Mouse (Mus musculus) stomach, embryonic 14.5 days (tissue): Measurements from ENCODE around the gene Olfr1348. TPM values are rescaled to one million over a fixed set of nuclear protein-coding genes. Genes with fewer than 3 reads are reported as not detected.

Experiments
- ATAC-seq: fragments of 200-750 bp; cut with Nextera tagmentation; 2 replicates; pipeline ENCODE4 v1.8.0; 2017; ENCODE audit warnings: low read depth, moderate TSS enrichment; ENCODE audit not compliant: insufficient number of reproducible peaks, insufficient read depth, low FRiP score
- H3K27ac ChIP-seq: fragments of 300-500 bp; sonication (generic); 2 replicates; pipeline ENCODE4 v1.5.1; 2014; ENCODE audit warnings: mild to moderate bottlenecking, low read length, moderate library complexity, mixed read lengths
- H3K27me3 ChIP-seq: fragments of 300-500 bp; sonication (generic); 2 replicates; pipeline ENCODE4 v1.6.1; 2014; ENCODE audit warnings: low read length, control low read depth, mixed read lengths; ENCODE audit not compliant: control insufficient read depth, insufficient read depth
- H3K36me3 ChIP-seq: fragments of 300-500 bp; sonication (generic); 2 replicates; pipeline ENCODE4 v1.6.1; 2014; ENCODE audit warnings: mild to moderate bottlenecking, control low read depth, low read length, moderate library complexity, mixed read lengths; ENCODE audit not compliant: control insufficient read depth, insufficient read depth
- H3K4me1 ChIP-seq: fragments of 300-500 bp; sonication (generic); 2 replicates; pipeline ENCODE4 v1.6.1; 2014; ENCODE audit warnings: low read length, control low read depth, mixed read lengths; ENCODE audit not compliant: control insufficient read depth, insufficient read depth
- H3K4me2 ChIP-seq: fragments of 300-500 bp; sonication (generic); replicated peaks from 2 replicates; pipeline ENCODE4 v1.6.1; 2014; ENCODE audit warnings: low read depth, low read length, control low read depth
- H3K4me3 ChIP-seq: fragments of 300-500 bp; sonication (generic); 2 replicates; pipeline ENCODE4 v1.5.1; 2014; ENCODE audit warnings: low read depth, low read length, control low read depth
- H3K9ac ChIP-seq: fragments of 300-500 bp; sonication (generic); replicated peaks from 2 replicates; pipeline ENCODE4 v1.6.1; 2014; ENCODE audit warnings: low read depth, mild to moderate bottlenecking, control low read depth, low read length, moderate library complexity, mixed read lengths
- H3K9me3 ChIP-seq: fragments of 300-500 bp; sonication (generic); 2 replicates; pipeline ENCODE4 v1.6.1; 2016; ENCODE audit warnings: low read depth, low read length, control low read depth; ENCODE audit not compliant: control insufficient read depth
- WGBS: fragments of 180-500 bp; shearing (Covaris S2); extraction: QIAGEN DNeasy Blood & Tissue Kit; methylation state at CpG from one replicate; pipeline ENCODE4 v1.1.7; 2014; 5-methylcytosine and 5-hydroxymethylcytosine counted together
- polyA plus RNA-seq: library from polyadenylated mRNA; unstranded; fragments of >200 nt; fragmentation: Nextera tagmentation; extraction: Ambion mirVana; gene quantifications from 2 replicates; pipeline ENCODE4 v1.2.1, GENCODE M21; 2014

Gene Olfr1348
- polyA plus RNA-seq, 1 experiment from 2014 or later, result not detected

DNA sequence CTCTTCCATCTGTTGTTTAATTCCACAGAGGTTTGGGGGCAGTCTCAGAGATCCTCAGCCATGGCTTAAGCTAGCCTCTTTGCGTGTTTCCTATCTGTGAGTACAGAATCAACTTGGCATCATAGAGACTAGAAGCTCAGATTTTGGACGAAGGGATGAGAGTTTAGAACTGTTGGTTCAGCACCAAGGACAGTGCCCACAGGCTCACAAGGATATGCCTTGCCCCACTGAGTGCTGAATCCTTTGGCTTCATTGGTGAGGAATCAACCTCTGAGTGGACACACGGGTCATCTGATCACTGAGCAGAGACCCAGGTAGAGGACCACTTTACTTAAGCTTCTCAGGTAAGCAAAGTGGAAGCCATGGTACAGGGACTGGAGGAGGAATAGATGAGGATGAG lies 52.1 kb downstream of the Olfr1348 start:
- Histone ChIP-seq H3K27ac (no peak overlapping the region), H3K27me3 (no peaks in the 10 kb centered on the region), H3K9me3 (no peaks in the 10 kb centered on the region), H3K9ac (no peak overlapping the region), H3K4me3 (no peak overlapping the region), H3K36me3 (no peaks in the 10 kb centered on the region), H3K4me1 (no peaks in the 10 kb centered on the region), H3K4me2 (no peak overlapping the region)
- no peak for ATAC-seq
- WGBS, result 48% methylated on average over 3 of the region's 3 CpGs

DNA sequence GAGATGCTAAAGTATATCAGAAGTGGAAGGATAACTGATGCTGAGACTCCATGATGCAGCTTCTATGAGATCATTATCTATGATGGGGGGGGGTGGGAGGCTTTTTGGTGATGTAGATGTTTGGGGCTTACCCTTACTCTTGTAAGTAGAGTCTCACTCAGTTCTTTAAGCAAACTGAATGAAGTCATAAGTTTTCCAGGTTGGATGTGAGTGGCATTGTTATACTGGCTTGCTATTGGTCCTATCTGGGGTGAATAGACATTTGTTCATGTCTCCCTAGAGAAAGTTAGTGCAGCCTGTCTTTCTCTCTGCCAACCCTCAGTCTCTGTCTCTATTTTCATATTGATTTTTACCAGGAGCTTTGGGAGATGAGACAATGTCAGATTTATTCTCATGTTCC lies 52.7 kb downstream of the Olfr1348 start, which contains the start of gene Olfr1336:
Olfr1336 (plus strand) TSS at position 301 of the 400 bp plus-strand sequence.
- Histone ChIP-seq H3K27me3 (no peaks in the 10 kb centered on the region), H3K4me2 (no peak within 1 kb of the TSS), H3K36me3 (no peaks in the 10 kb centered on the region), H3K27ac (no peak within 1 kb of the TSS), H3K9ac (no peak within 1 kb of the TSS), H3K9me3 (no peaks in the 10 kb centered on the region), H3K4me1 (no peaks in the 10 kb centered on the region), H3K4me3 (no peak within 1 kb of the TSS)
- no peak for ATAC-seq

Other genes starting within 250 kb of the Olfr1348 start
- 8.7 and 9.0 TPM in 2 replicates for gene Zfp667, start 222.2 kb downstream of the Olfr1348 start, polyA plus RNA-seq
- gene Zfp583, start 177.5 kb downstream of the Olfr1348 start, polyA plus RNA-seq, result 5.2 and 5.8 TPM in 2 replicates
- 2.1 and 2.3 TPM in 2 replicates for gene Gm3854, start 165.0 kb downstream of the Olfr1348 start, polyA plus RNA-seq
- gene Zfp78, start 145.5 kb downstream of the Olfr1348 start, polyA plus RNA-seq, result 3.3 and 4.5 TPM in 2 replicates
- 8.9 and 11.6 TPM in 2 replicates for gene Zfp28, start 125.5 kb downstream of the Olfr1348 start, polyA plus RNA-seq
- gene Smim17, start 110.0 kb downstream of the Olfr1348 start, polyA plus RNA-seq, result not detected in 2 replicates
- gene Gm20715, start 98.5 kb downstream of the Olfr1348 start, polyA plus RNA-seq, result not detected in 2 replicates
- gene Olfr1344, start 70.1 kb downstream of the Olfr1348 start, polyA plus RNA-seq, result 0.13 TPM in 1 of 2 replicates, not detected in the other
- not detected in 2 replicates for gene Olfr1336, start 52.6 kb downstream of the Olfr1348 start, polyA plus RNA-seq
- not detected in 2 replicates for gene Olfr1346, start 41.6 kb downstream of the Olfr1348 start, polyA plus RNA-seq
- not detected in 2 replicates for gene Olfr5, start 21.8 kb downstream of the Olfr1348 start, polyA plus RNA-seq
- gene Olfr1347, start 9.0 kb downstream of the Olfr1348 start, polyA plus RNA-seq, result not detected in 2 replicates
- not detected in 2 replicates for gene Olfr1349, start 14.2 kb upstream of the Olfr1348 start, polyA plus RNA-seq
- gene Olfr1350, start 56.1 kb upstream of the Olfr1348 start, polyA plus RNA-seq, result not detected in 2 replicates
- 7.7 and 8.7 TPM in 2 replicates for gene Zim1, start 187.7 kb upstream of the Olfr1348 start, polyA plus RNA-seq
- 210 and 239 TPM in 2 replicates for gene Peg3, start 221.7 kb upstream of the Olfr1348 start, polyA plus RNA-seq
- gene Usp29, start 221.8 kb upstream of the Olfr1348 start, polyA plus RNA-seq, result 9.1 TPM in 2 replicates